Mouse (Mus musculus): Measurements from ENCODE around the gene Arhgap30.

Gene Arhgap30

DNA sequence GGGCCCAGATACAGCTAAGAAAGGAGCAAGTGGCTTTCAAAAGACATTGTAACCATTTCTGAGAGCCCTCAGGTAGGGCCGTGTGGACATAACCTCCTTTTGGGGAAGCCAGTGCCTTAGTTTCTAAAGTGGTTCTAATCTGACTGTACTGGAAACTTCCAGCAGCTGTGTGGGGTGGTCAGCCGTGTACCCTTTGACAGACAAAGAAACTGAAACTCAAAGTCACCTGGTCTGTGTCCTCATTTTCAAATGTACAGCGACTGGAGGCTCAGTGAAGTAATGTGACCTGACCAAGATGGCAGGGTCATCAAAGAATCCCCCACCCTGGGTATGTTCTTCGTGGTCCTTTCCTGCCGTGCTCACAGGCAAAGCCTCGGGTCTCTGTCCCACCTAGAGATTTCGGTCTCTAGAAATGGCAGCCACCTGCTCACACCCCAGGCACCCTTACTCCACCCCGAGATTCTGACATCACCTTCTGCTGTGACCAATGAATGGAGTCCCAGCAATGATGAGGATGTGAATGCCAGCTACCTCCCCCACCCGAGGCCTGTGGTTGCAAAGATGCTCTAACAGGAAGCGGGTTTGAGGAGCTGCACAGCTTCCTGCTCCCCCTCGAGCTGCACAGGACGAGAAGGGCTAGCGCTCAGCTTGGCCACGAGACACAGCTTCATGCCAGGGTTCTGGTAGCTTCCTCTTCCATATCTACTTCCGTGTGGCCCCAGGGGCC lies at the start of gene Arhgap30:
Arhgap30 (plus strand) TSS at position 579 of the 727 bp plus-strand sequence.
- peak; percentile 50 to 63 for DNase-seq (ENCODE audit: inconsistent age in 2 of 2, low spot score in 1 of 2)

- DNase-seq (ENCODE audit: inconsistent age in 2 of 2, low spot score in 1 of 2): peak in 1 of 2 experiments; percentile 36
Observed at GRCm38 (mm10) chr1:171342262-171343207, 46.2 kb upstream of the Arhgap30 start.

GRCm38 (mm10) chr1:171343922-171344677 lies 44.7 kb upstream of the Arhgap30 start:
- peak; percentile 69 to 83 for DNase-seq (ENCODE audit: inconsistent age in 2 of 2, low spot score in 1 of 2)

GRCm38 (mm10) chr1:171344715-171345114 lies 44.0 kb upstream of the Arhgap30 start:
- no peak for DNase-seq (ENCODE audit: inconsistent age in 2 of 2, low spot score in 1 of 2)

DNA sequence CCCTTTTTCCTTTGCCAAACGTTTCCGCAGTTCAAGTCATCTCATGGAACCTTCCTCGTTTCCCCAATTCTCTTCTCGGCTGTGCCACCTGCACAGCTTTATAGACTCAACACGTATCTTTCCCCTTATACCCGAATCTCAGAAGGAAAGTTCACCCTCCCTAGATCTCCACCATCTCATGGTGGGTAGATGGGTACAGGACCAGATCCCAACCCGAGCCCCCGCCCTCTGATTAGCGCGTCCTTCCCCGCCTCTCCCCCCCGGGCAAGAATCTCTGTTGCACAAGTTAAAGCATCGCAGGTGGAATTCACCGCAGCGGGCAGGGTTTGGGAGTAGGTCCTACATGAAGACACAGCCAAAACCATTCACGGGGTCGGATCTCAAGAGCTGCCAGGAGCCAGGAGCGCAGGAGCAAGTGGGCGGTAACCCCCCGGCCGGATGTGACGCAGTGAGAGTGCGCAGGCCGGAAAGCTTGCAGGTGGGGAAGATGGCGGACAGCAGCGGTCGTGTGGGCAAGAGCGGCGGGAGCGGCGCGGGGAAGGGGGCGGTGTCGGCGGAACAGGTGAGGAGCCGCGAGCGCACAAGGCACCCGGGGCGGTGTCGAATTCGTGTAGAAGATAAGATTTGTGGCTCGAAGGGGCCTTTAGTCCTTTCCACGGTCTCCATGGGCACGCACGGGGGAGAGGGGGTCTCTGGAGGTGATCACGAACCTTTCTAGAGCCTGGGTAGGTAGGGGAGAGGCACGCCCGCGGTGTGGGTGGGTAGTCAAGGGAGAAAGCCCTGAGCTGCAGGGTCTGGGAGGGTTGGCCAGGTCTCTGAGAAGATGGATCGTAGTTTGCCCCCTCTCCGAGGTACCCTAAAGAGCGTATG lies 43.3 kb upstream of the Arhgap30 start, which contains the start of the genes Nit1 and Pfdn2:
Nit1 (minus strand) TSS at position 422 of the 870 bp plus-strand sequence.
Pfdn2 (plus strand) TSS at position 446 of the 870 bp plus-strand sequence.
- peak; percentile 93 to 97 for DNase-seq (ENCODE audit: inconsistent age in 2 of 2, low spot score in 1 of 2)

DNA sequence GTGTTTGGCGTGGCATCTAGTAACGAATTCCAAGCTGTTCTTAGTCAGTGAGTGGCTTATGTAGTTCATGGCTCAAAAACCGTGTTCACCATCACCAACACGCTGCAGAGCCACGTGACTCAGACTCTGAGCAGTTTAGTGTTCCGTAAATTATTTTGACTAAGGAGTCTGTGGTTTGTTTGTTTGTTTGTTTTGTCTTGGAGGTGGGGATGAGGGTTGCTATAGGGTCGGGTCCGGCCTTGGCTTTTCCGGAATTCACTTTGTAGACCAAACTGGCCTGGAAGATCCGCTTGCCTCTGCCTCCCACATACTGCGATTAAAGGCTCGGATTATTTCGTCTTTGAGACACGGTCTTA lies 42.7 kb upstream of the Arhgap30 start:
- peak in 1 of 2 experiments; percentile 71 for DNase-seq (ENCODE audit: inconsistent age in 2 of 2, low spot score in 1 of 2)

DNA sequence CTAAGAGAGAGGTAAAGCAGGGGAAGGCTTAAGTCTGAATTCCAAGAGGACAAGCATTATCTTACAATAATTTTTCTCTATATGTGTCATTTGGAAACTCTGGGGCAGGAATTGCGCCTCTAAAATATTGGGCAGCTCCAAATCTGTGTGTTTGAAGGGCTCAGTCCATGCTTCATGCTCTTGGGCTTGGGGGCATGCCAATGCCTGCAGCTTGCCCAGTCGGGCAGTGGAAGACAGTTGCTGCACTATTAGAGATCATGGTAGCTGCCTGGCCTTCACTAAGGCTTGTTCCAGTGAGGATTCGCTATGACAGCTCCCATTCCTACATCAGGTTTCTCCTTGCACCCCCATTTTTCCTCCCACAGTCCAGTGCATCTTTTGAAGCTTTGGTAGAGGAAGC lies 40.1 kb upstream of the Arhgap30 start:
- DNase-seq (ENCODE audit: inconsistent age in 2 of 2, low spot score in 1 of 2): peak in 1 of 2 experiments; percentile 46

- peak; percentile 42 to 71 for DNase-seq (ENCODE audit: inconsistent age in 2 of 2, low spot score in 1 of 2)
Observed at GRCm38 (mm10) chr1:171349210-171349609, 39.5 kb upstream of the Arhgap30 start.

DNA sequence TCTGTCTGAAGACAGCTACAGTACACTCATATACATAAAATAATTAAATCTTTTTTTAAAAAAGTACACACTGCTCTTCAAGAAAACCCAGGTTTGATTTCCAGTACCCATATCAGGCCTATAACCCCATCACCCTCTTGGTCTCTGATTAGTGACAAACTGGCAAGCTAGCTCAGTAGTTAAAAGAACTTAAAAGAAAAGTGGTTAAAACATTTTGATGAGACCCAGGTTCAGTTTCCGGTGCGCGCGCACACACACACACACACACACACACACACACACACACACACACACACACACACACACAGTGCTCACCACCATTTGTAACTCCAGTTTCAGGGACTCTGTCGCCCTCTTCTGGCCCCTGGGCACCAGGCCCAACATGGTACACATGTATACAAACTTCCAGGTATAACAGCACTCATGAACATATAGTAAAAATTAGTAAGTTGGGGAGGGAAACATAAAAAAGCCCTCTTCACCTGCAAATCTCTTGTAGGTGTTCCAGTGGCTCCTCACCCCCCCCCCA lies 32.9 kb upstream of the Arhgap30 start:
- DNase-seq (ENCODE audit: inconsistent age in 2 of 2, low spot score in 1 of 2): peak in 1 of 2 experiments; percentile 39

DNA sequence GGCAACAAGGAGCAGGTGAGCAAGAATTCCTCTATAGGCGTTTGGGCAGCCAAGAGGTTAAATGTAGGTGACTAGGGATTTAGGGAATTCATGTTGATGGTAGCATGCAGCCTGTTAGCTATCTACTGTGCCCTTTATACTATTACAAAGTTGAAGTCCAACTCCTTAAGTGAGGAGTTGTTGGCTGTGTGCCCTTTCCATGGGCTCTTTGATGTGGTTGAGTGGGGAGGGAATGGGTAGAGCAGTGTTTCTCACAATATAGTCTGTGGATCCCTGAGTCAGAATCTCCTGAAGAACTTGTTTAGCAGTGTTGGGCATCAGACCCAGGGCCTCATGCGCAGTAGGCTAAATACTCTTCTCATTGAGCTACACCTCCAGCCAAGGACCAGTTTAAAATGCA lies 31.9 kb upstream of the Arhgap30 start:
- peak; percentile 61 to 64 for DNase-seq (ENCODE audit: inconsistent age in 2 of 2, low spot score in 1 of 2)

GRCm38 (mm10) chr1:171358421-171358820 lies 30.3 kb upstream of the Arhgap30 start:
- DNase-seq (ENCODE audit: inconsistent age in 2 of 2, low spot score in 1 of 2): peak in 1 of 2 experiments; percentile 67

DNA sequence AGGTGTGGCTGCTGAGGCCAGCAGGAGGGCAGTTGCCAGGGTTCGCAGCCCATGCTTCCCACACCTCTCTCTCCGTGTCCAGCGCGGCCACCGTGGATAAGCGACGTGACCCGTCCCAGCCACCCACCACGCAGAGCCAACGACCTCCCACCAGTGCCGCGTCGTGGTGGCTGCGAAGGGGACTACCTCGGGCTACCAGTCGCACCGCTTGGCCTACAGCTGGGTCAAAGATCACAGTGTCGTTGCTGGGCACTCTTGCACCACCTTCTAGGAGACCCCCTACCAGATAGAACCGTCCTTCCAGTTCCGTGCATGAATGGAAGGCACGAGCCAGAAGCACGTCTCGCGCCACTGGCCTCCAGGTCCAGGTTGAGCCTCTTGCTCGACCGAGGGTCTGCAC lies 28.5 kb upstream of the Arhgap30 start:
- no peak for DNase-seq (ENCODE audit: inconsistent age in 2 of 2, low spot score in 1 of 2)

- peak; percentile 93 to 95 for DNase-seq (ENCODE audit: inconsistent age in 2 of 2, low spot score in 1 of 2)
Observed at GRCm38 (mm10) chr1:171360656-171361055, 28.1 kb upstream of the Arhgap30 start, which contains the start of gene Klhdc9. Gene Klhdc9, minus strand, starts transcription at chr1:171360798.

DNA sequence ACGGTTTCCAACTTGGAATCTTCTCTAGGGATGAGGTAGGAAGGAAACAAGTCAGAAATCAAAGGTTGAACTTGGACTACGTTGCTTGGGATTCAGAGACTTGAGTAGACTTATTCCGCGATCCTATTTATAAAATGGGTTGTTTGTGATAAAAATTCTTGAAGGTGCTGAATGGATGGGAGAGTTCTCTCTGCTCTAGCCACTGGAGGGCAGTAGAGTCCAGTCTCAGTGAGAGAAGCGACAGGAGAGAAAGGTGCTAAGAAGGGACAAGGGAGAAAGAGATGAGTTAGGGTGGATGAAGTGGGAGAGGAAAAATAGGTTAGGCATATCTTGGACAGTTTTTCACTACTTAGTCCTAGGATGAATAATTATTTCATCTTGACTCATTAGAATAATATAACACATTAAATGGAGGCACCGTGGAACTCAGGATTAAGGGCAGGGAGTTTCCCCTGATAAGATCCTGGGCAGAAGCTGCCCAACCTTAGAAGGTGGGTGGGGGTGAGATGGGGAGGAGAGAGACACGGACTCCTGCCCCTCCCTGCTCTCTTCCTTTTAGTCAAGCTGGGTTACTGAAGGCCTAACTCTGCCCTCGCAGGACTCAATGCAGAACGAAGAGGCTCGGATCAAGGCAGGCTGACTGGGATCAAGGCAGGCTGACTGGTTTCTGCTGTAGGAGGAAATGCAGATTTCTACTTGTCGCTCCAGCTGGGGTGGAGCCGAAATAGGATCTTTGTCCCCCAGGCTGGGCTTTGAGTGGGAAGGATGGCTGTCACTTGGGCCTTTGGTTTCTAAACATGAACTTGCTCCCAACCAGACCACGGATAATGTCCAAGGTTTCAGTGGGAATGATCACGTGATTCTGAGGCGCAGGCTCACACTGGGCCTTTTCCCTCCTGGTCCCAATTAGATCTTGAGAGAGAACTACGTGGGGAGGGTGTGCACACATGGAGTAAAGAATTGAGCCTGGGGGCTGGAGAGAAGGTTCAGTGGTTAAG lies 27.3 kb upstream of the Arhgap30 start:
- DNase-seq (ENCODE audit: inconsistent age in 2 of 2, low spot score in 1 of 2): peak; percentile 74 to 91

DNA sequence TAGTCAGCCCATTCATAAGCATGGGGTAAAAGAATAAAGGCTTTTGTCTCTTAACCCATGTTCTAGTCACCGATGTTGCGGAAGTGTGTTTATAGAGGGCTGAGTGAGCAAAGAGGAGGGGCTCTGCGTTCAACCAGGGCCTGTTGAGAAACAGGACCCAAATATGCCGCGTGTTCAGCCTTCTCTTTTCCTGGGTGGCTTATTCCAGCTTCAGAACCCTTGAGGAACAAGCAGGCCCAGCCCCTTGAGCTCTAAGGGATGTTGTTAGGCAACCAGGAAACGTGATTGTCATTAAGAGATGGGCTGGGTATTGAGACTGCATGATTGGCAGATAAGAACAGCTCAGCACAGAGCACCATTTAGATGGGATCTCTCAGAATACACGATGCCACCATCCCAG lies 22.8 kb upstream of the Arhgap30 start:
- no peak for DNase-seq (ENCODE audit: inconsistent age in 2 of 2, low spot score in 1 of 2)

- no peak for DNase-seq (ENCODE audit: inconsistent age in 2 of 2, low spot score in 1 of 2)
Observed at GRCm38 (mm10) chr1:171369845-171370556, 18.8 kb upstream of the Arhgap30 start, which contains the start of gene Nectin4. Gene Nectin4, plus strand, starts transcription at chr1:171370099.

- no peak for DNase-seq (ENCODE audit: inconsistent age in 2 of 2, low spot score in 1 of 2)
Observed at GRCm38 (mm10) chr1:171372880-171373279, 15.9 kb upstream of the Arhgap30 start.

DNA sequence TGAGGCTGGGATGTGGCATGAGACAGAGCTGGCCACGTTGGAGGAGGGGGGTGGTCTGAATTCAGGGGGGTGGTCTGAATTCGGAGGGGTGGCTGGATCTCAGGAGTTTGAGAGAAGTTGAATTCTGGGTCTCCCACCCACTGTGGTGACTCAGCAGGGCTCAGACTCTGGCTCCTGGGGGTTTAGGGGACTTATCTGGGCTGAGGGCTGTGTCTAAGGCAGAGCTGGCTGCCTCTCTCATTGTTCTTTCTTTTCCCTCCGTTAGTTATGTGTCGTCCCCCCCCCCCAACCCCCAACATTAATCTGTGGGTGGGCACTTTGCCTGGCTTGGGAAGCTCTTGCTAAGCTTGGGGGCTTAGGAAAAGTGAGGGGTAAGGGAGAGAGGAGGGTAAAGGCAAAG lies 14.8 kb upstream of the Arhgap30 start:
- no peak for DNase-seq (ENCODE audit: inconsistent age in 2 of 2, low spot score in 1 of 2)

Measured in adrenal gland, adult (tissue).